Mouse (Mus musculus) lung, postnatal 4 days (tissue): ENCODE data around the gene Cyth4.
A peak's percentile ranks its signal among the peaks of the same experiment; 100 is the strongest.

ENCODE experiments used
- DNase-seq, 2 experiments: peaks; one replicate each; pipeline ENCODE4 v3.0.0; 2021

Gene Cyth4

GRCm38 (mm10) chr15:78623426-78623825 lies 26.6 kb downstream of the Cyth4 start:
- DNase-seq: peak; percentile 70 to 83

- DNase-seq: peak; percentile 85 to 91
These were observed 27.6 kb downstream of the Cyth4 start for GRCm38 (mm10) chr15:78624431-78624950.

DNA sequence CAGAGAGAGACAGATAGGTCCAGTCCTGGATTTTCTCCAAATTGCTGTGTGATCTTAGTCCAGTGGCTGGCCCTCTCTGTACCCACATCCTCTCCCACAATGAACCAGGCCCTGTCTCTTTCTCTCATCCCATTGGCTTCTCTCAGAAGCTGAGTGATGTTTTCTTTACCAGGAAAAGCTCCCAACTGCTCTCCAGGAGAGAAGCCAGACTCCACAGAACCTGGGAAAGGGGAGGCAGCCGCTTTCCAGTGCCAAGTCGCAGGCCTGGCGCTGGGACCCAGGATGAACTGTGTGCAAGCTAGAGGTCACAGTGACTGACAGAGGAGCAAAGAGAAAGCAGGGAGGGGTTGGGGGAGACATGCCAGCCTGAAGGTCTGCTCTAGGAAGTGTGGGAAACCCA lies 28.1 kb downstream of the Cyth4 start:
- DNase-seq: peak; percentile 36 to 57

GRCm38 (mm10) chr15:78626285-78626684 lies 29.4 kb downstream of the Cyth4 start:
- DNase-seq: no peak

DNA sequence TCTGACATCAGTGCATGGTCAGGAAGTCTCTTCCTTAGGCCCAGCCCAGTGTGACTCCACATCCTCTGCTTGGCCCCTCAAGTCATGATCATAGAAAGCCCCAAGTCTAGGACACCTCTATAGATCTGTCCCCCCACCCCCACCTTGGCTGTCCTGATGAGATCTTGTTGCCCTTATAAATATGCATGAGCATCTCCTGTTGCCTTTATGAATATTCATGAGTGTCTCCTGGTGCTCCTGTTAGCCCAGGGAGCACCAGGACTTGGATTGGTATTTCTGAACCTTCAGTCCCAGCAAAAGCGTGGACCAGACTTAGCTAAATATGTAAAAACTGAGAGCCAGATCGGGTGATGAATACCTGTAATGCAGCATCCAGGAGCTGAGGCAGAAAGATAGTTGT lies 35.5 kb downstream of the Cyth4 start:
- DNase-seq: no peak

- DNase-seq: no peak
These were observed 36.6 kb downstream of the Cyth4 start for GRCm38 (mm10) chr15:78633413-78633812.

DNA sequence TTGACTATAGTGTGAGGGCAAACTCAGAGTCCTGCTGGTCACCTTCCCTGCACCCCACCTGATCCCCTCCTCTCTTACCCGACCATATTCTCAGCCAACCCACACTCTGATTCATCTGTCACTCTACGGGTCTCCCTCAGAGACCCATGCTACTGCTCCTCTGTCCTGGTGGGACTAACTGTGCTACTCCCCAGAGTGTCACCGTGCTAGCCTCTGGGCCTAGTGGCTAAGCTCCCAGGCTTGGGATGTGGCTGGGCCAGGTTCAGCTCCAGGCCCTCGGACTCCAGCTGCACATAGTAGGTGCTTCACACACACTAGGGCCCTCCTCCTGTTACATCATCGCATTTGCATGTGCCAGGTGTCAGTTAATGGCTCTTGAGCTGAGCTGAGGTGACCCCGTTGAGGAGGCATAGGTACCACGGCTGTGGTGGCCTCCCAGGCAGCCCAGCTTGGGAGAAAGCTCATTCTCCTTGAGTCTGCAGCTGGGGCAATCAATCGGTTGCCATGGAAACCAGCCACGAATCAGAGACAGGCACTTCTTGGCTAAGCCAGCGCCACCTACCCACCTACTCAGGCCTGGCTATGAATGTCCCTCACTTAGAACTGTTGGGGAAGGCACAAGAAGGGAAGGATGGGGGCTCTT lies 37.4 kb downstream of the Cyth4 start:
- DNase-seq: no peak

DNA sequence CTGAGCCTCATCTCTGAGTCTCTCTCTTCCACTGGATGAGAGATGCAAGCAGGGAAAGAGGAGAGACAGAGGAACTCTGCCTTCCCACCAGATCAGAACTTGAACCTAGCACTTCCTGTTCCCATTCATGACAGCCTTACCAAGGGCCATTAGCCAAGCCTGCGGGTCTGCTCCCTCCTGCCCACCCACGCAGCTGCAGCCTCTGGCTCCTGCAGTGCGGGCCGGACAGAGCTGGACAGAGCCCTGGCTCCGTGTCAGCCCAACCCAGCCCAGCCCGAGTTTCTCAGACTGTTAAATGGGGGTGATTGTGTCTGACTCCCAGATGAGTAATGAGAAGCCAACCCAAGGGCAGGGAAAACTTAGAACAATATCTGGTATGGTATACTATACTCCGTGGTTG lies 38.4 kb downstream of the Cyth4 start:
- peak; percentile 54 to 68 for DNase-seq

GRCm38 (mm10) chr15:78643633-78644032 lies 46.8 kb downstream of the Cyth4 start:
- no peak for DNase-seq

DNA sequence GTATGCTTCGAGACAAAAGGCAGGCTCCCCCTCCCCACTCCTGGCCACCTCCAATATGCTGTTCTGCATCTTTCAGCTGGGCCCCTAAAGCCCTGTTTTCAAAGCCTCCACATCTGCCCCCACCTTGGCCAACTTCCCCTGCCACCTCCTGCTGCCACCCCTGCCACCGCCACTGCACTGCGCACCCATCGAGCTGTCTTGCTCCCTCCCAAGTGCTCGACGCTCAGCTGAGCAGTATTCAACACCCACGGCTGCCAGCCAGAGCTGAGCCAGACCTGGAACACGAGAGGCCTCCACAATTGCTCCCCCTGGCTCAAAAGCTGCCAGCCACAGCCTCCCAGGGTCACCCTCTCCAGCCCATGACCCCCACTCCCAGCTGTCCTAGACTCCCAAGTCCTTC lies 47.8 kb downstream of the Cyth4 start:
- DNase-seq: no peak

GRCm38 (mm10) chr15:78647746-78648145 lies 50.9 kb downstream of the Cyth4 start:
- no peak for DNase-seq

- DNase-seq: no peak
These were observed 54.3 kb downstream of the Cyth4 start for GRCm38 (mm10) chr15:78651169-78651568.

- peak; percentile 51 to 85 for DNase-seq
These were observed 67.4 kb downstream of the Cyth4 start for GRCm38 (mm10) chr15:78664268-78664667.

- peak in 1 of 2 experiments; percentile 58 for DNase-seq
These were observed 72.5 kb downstream of the Cyth4 start for GRCm38 (mm10) chr15:78669221-78669871.

DNA sequence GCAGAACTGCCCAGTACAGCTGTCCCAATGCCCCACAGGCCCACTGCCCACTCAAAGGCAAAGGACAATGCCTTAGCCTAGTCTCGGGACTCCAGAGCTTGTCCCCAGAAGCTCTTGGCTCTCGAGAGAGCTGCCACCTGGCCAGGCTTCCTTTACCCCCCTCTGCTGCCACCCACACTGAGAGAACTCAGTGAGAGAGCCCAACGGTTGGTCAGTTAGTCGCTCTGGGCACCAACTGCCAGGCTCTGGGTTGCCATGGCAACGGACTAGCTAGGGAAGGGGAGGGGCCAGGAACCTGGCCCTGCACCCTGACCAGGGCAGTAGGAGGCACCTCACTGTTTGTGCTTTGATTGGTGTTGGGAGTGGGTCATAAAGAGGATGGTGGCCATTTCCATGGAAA lies 73.5 kb downstream of the Cyth4 start:
- peak; percentile 25 to 63 for DNase-seq
